Mouse (Mus musculus) hindbrain, embryonic 12.5 days (tissue): ENCODE results near the gene Szrd1. TPM values are rescaled to one million over a fixed set of nuclear protein-coding genes. Genes with fewer than 3 reads are reported as not detected.

Experiments used
- ATAC-seq: fragments of 200-750 bp; cut with Nextera tagmentation; 2 replicates; pipeline ENCODE4 v1.8.0; 2017; ENCODE audit warnings: moderate TSS enrichment; ENCODE audit not compliant: low FRiP score
- H3K27ac ChIP-seq: fragments of 300-500 bp; sonication (generic); 2 replicates; pipeline ENCODE4 v1.5.1; 2016; ENCODE audit warnings: mild to moderate bottlenecking
- H3K27me3 ChIP-seq: fragments of 300-500 bp; sonication (generic); 2 replicates; pipeline ENCODE4 v1.6.1; 2016; ENCODE audit warnings: mild to moderate bottlenecking
- H3K36me3 ChIP-seq: fragments of 300-500 bp; sonication (generic); 2 replicates; pipeline ENCODE4 v1.6.1; 2016; ENCODE audit warnings: mild to moderate bottlenecking
- H3K4me1 ChIP-seq: fragments of 300-500 bp; sonication (generic); 2 replicates; pipeline ENCODE4 v1.6.1; 2016
- H3K4me2 ChIP-seq: fragments of 300-500 bp; sonication (generic); replicated peaks from 2 replicates; pipeline ENCODE4 v1.6.1; 2016; ENCODE audit warnings: mild to moderate bottlenecking
- H3K4me3 ChIP-seq: fragments of 300-500 bp; sonication (generic); 2 replicates; pipeline ENCODE4 v1.5.1; 2016; ENCODE audit warnings: mild to moderate bottlenecking
- H3K9ac ChIP-seq: fragments of 300-500 bp; sonication (generic); 2 replicates; pipeline ENCODE4 v1.6.1; 2016; ENCODE audit warnings: mild to moderate bottlenecking, moderate library complexity
- H3K9me3 ChIP-seq: fragments of 300-500 bp; sonication (generic); replicated peaks from 2 replicates; pipeline ENCODE4 v1.6.1; 2016; ENCODE audit warnings: mild to moderate bottlenecking
- WGBS: fragments of 180-500 bp; shearing (Covaris S2); methylation state at CpG from one replicate; pipeline ENCODE4 v1.1.7; 2016; 5-methylcytosine and 5-hydroxymethylcytosine counted together
- polyA plus RNA-seq: library from polyadenylated mRNA; unstranded; fragments of >200 nt; fragmentation: Nextera tagmentation; extraction: Ambion mirVana; gene quantifications from 2 replicates; pipeline ENCODE4 v1.2.1, GENCODE M21; 2016

The Szrd1 gene
- polyA plus RNA-seq, result 30.7 and 32.4 TPM in 2 replicates

DNA sequence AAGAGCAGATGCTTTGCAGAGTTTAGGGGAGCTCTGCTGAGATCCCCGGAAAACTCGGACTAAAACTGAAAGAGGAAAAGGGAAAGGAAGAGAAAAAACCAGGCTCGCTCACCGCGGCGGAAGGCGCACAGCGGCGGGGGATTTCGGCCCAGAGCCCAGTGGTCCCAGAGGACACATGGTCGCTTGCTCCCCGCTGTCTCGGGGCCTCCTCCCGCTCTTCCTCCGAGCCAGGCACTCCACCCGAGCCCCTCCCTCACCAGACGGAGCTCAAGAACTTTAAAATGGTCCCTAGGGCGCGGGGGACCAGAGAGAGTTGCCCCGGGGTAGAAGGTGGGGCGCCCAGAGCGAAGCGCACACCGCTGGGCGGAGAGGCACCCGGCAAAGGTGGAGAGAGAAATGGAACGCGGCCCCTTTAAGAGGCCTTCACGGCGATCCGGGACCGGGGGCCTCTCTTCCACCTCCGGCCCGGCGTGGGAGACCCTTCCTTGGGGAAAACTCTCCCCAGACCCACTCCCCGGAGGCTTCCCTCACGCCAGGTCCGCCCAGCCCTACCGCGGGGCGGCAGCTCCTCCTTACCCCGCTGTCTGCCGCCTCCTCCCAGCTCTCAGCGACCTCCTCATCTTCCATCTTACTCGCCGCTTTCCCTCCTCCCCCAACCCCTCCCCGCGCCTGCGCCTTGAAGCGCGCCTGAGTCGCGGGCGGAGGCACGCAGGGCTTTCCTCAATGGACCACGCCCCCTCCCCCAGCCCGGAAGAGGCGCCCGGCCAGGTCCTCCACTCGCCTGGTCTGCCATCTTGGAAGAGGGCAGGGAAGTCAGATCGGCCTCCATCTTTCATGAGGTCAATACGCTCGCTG lies at the start of gene Szrd1:
TSS of gene Szrd1 (minus strand) at position 660 of the 855 bp plus-strand sequence.
- no peaks in the 10 kb centered on the region for H3K36me3 ChIP-seq
- peak within 1 kb of the TSS; percentile 85 for H3K4me2 ChIP-seq
- ATAC-seq, result peak; percentile 96
- H3K9me3 ChIP-seq, result no peaks in the 10 kb centered on the region
- WGBS, result under 1% methylated on average over 62 of the region's 63 CpGs
- H3K27me3 ChIP-seq, result no peaks in the 10 kb centered on the region
- peak within 1 kb of the TSS; percentile 91 for H3K27ac ChIP-seq
- H3K4me1 ChIP-seq, result peaks cover 39% of the 10 kb centered on the region
- H3K9ac ChIP-seq, result peak within 1 kb of the TSS; percentile 88
- peak within 1 kb of the TSS; percentile 76 for H3K4me3 ChIP-seq

DNA sequence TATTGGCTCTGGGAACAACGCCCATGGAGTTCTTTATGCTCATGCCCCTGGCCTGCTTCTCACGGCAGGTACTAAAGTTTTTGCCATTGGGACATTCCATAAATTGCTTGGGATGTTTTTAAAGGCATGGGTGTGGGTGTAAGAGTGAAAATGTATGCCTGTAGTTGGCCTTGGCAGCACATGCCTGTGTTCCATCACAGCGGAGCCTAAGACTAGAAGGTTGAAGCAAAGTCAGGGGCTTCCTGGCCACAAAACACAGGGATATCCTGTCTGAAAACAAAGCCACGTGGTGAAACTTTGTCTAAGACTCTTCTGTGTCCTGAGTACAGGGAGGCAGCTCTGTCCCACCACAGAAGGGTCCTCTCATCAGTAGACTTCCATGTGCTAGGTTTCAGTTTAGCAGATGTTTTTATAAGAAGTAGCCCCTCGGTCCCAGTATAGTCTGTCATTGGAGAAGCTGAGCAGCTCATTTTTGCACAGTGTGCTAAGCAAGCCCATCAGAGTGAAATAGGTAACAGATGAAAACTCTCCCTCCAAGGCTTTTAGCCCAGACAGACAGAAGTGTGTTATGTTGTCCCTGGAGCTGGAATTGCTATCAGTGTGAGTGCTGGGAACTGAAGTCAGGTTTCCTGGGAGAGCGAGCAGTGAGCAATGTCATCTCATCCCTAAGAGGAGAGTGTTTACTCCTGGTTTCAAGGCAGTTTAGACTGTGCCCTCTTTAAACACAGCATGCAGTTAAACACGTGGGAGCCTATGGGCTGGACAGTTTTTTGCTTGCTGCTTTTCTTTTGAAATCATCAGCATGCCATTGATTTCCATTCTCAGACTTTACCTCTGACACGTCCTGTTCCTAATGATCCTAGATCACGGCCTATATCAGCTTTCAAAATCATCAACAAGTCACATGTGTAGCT lies 47.6 kb upstream of the Szrd1 start:
- Histone ChIP-seq H3K4me2 (no peak overlapping the region), H3K4me1 (peaks cover 17% of the 10 kb centered on the region), H3K9ac (no peak overlapping the region), H3K27ac (0 out of 2 replicates have a peak overlapping the region, but pooled peaks have one; percentile 40), H3K36me3 (peaks cover 27% of the 10 kb centered on the region), H3K4me3 (no peak overlapping the region), H3K27me3 (no peaks in the 10 kb centered on the region), H3K9me3 (no peaks in the 10 kb centered on the region)
- WGBS, result 69% methylated on average over 9 of the region's 9 CpGs
- no peak for ATAC-seq

- Histone ChIP-seq H3K4me1 (peaks cover 19% of the 10 kb centered on the region), H3K27me3 (no peaks in the 10 kb centered on the region), H3K36me3 (peaks cover 28% of the 10 kb centered on the region), H3K9me3 (no peaks in the 10 kb centered on the region), H3K27ac (no peak overlapping the region), H3K4me2 (no peak overlapping the region), H3K4me3 (no peak overlapping the region), H3K9ac (no peak overlapping the region)
- ATAC-seq, result no peak
- 96% methylated on average over 4 of the region's 4 CpGs for WGBS
Measured at GRCm38 (mm10) chr4:141184426-141184825, 44.9 kb upstream of the Szrd1 start.

GRCm38 (mm10) chr4:141183932-141184331 lies 44.4 kb upstream of the Szrd1 start:
- H3K4me1 ChIP-seq, result peaks cover 22% of the 10 kb centered on the region
- WGBS, result 93% methylated on average over 2 of the region's 2 CpGs
- peaks cover 27% of the 10 kb centered on the region for H3K36me3 ChIP-seq

DNA sequence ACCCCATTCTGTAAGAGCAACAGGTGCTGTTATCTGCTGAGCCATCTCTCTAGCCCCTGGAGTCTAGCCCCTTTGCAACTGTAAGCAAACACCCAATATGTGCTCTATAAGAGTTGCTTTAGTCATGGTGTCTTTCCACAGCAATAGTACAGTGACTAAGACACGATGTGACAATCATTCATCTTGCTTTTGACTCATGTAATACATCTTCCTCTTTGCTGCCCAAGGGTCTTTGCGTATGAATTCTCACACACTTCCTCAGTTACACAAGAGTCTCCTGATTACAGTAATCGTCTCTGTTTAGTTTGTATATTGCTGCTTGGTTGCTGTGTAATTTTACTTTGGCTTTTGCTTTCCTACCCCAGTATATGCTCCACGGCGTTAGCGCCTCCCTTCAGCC lies 42.4 kb upstream of the Szrd1 start:
- Histone ChIP-seq H3K9me3 (no peaks in the 10 kb centered on the region), H3K4me1 (peaks cover 19% of the 10 kb centered on the region), H3K27me3 (no peaks in the 10 kb centered on the region), H3K9ac (no peak overlapping the region), H3K36me3 (peaks cover 24% of the 10 kb centered on the region), H3K4me3 (no peak overlapping the region), H3K4me2 (no peak overlapping the region), H3K27ac (no peak overlapping the region)
- no peak for ATAC-seq
- WGBS, result 97% methylated on average over 6 of the region's 6 CpGs

More at GRCm38 (mm10) chr4:141183932-141184331, 44.4 kb upstream of the Szrd1 start:
- Histone ChIP-seq H3K4me3 (no peak overlapping the region), H3K9ac (no peak overlapping the region), H3K27ac (no peak overlapping the region), H3K27me3 (no peaks in the 10 kb centered on the region), H3K9me3 (no peaks in the 10 kb centered on the region), H3K4me2 (no peak overlapping the region)
- no peak for ATAC-seq

DNA sequence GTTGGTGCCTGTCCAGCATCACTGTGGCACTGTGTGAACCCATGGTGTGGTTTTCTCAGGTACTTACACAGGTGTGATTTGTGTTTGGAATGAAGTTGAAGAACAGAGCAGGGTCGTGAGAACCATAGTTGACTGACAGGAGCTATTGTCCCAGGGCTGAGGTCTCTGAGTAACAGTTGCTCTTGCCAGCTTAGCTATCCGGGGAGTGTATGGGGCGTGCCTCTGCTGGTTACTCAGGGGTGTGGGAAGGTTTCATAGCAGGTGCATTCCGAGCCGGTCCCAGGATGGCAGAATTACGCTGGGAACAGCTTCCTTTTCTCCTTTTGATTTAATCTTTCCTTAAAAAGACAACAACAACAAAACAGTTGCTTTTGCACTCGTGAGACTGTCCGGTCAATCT lies 41.3 kb upstream of the Szrd1 start:
- Histone ChIP-seq H3K9me3 (no peaks in the 10 kb centered on the region), H3K36me3 (peaks cover 29% of the 10 kb centered on the region), H3K27ac (no peak overlapping the region), H3K4me2 (no peak overlapping the region), H3K4me1 (peaks cover 8% of the 10 kb centered on the region), H3K27me3 (no peaks in the 10 kb centered on the region), H3K9ac (no peak overlapping the region), H3K4me3 (no peak overlapping the region)
- ATAC-seq, result no peak
- whole genome bisulfite sequencing, result 85% methylated on average over 8 of the region's 8 CpGs

DNA sequence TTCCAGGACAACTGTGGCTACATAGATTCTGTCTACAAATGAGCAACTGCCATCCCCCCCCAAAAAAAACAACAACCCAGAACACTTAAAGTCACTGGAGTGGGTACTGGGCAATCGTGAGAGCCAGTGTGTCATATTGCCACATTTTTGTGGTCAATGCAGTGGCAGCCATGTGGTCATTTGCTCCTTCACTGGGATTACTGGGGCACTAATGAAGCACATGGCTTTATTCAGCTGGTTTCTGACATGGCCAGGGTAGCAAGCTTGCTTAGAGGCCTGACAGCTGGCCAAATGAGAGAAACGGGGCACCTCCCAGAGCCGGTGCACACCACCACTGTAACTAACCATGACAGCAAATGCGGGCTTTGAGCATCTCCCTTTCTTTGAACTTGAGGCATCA lies 38.9 kb upstream of the Szrd1 start:
- WGBS, result 68% methylated on average over 4 of the region's 4 CpGs
- H3K27ac ChIP-seq, result no peak overlapping the region
- H3K9me3 ChIP-seq, result no peaks in the 10 kb centered on the region
- no peaks in the 10 kb centered on the region for H3K27me3 ChIP-seq
- no peak overlapping the region for H3K4me3 ChIP-seq
- H3K9ac ChIP-seq, result no peak overlapping the region
- peaks cover 34% of the 10 kb centered on the region for H3K36me3 ChIP-seq
- H3K4me1 ChIP-seq, result peaks cover 8% of the 10 kb centered on the region
- no peak for ATAC-seq
- H3K4me2 ChIP-seq, result no peak overlapping the region

- H3K4me3 ChIP-seq, result no peak overlapping the region
- no peak overlapping the region for H3K27ac ChIP-seq
- peaks cover 6% of the 10 kb centered on the region for H3K4me1 ChIP-seq
- no peak overlapping the region for H3K9ac ChIP-seq
- H3K36me3 ChIP-seq, result peaks cover 41% of the 10 kb centered on the region
- no peak overlapping the region for H3K4me2 ChIP-seq
- no peaks in the 10 kb centered on the region for H3K27me3 ChIP-seq
- no peak for ATAC-seq
- WGBS, result 84% methylated on average over 10 of the region's 10 CpGs
- no peaks in the 10 kb centered on the region for H3K9me3 ChIP-seq
Measured at GRCm38 (mm10) chr4:141176328-141176838, 36.8 kb upstream of the Szrd1 start.

- WGBS, result 87% methylated on average over 5 of the region's 5 CpGs
- Histone ChIP-seq H3K27me3 (no peaks in the 10 kb centered on the region), H3K9me3 (no peaks in the 10 kb centered on the region), H3K36me3 (peaks cover 41% of the 10 kb centered on the region), H3K4me1 (peaks cover 6% of the 10 kb centered on the region), H3K27ac (no peak overlapping the region), H3K4me3 (no peak overlapping the region), H3K9ac (no peak overlapping the region), H3K4me2 (no peak overlapping the region)
- no peak for ATAC-seq
Measured at GRCm38 (mm10) chr4:141175783-141176182, 36.2 kb upstream of the Szrd1 start.

- Histone ChIP-seq H3K27me3 (no peaks in the 10 kb centered on the region), H3K9ac (no peak overlapping the region), H3K4me3 (no peak overlapping the region)
Measured at GRCm38 (mm10) chr4:141172121-141172520, 32.5 kb upstream of the Szrd1 start.

GRCm38 (mm10) chr4:141167156-141167555 lies 27.6 kb upstream of the Szrd1 start:
- Histone ChIP-seq H3K4me2 (no peak overlapping the region), H3K9ac (no peak overlapping the region), H3K4me3 (no peak overlapping the region), H3K27me3 (no peaks in the 10 kb centered on the region), H3K4me1 (no peaks in the 10 kb centered on the region), H3K36me3 (peaks cover 38% of the 10 kb centered on the region), H3K27ac (no peak overlapping the region), H3K9me3 (peaks cover 9% of the 10 kb centered on the region; the same call in 1 of the 2 replicates)
- WGBS, result 99% methylated on average over 3 of the region's 3 CpGs
- ATAC-seq, result no peak

More at GRCm38 (mm10) chr4:141172121-141172520, 32.5 kb upstream of the Szrd1 start:
- Histone ChIP-seq H3K36me3 (peaks cover 57% of the 10 kb centered on the region), H3K4me2 (no peak overlapping the region), H3K4me1 (no peaks in the 10 kb centered on the region), H3K27ac (no peak overlapping the region), H3K9me3 (no peaks in the 10 kb centered on the region)
- no peak for ATAC-seq
- WGBS, result 91% methylated on average over 8 of the region's 8 CpGs

GRCm38 (mm10) chr4:141165744-141166292 lies 26.2 kb upstream of the Szrd1 start:
- 81% methylated on average over 8 of the region's 8 CpGs for WGBS
- no peak for ATAC-seq
- Histone ChIP-seq H3K4me1 (no peaks in the 10 kb centered on the region), H3K4me3 (no peak overlapping the region), H3K4me2 (no peak overlapping the region), H3K9me3 (peaks cover 9% of the 10 kb centered on the region; the same call in 1 of the 2 replicates), H3K36me3 (peaks cover 25% of the 10 kb centered on the region), H3K27ac (no peak overlapping the region), H3K9ac (no peak overlapping the region), H3K27me3 (no peaks in the 10 kb centered on the region)
